1 mouse cellular context compared by ENCODE assay signal in genomic region chr7:28727649-28728340, GRCm38 (mm10).
TF ChIP-seq lines count a peak whose summit lies in the region.

No protein-coding gene starts in this region.

TF ChIP-seq in MEL, 35 proteins besides CTCF, POLR2A, EP300 and RAD21:
- no peak for TF ChIP-seq SMC3 (IDR thresholded peaks at IDR 0.05; ENCODE audit: low read depth, low read length)
- TF ChIP-seq RCOR1 (IDR thresholded peaks at IDR 0.05; ENCODE audit: low read depth, low read length) = no peak
- no peak for TF ChIP-seq NELFE (IDR thresholded peaks at IDR 0.05; ENCODE audit: low read depth, low read length)
- TF ChIP-seq MXI1 (IDR thresholded peaks at IDR 0.05; ENCODE audit: low read depth, low read length) = no peak
- no peak for TF ChIP-seq USF2 (IDR thresholded peaks at IDR 0.05; ENCODE audit: borderline replicate concordance in 1 of 2, insufficient read depth in 1 of 2, low read depth in 1 of 2, low read length in 2 of 2)
- no peak for TF ChIP-seq ETS1 (IDR thresholded peaks at IDR 0.05; ENCODE audit: low read depth, low read length)
- no peak for TF ChIP-seq GABPA (IDR thresholded peaks at IDR 0.05; ENCODE audit: low read depth, low read length)
- TF ChIP-seq MYC (IDR thresholded peaks at IDR 0.05; ENCODE audit: low read depth, low read length) = no peak
- TF ChIP-seq CHD1 (IDR thresholded peaks at IDR 0.05; ENCODE audit: low read depth, low read length) = no peak
- TF ChIP-seq USF1 (IDR thresholded peaks at IDR 0.05; ENCODE audit: low read depth, low read length) = no peak
- TF ChIP-seq HCFC1 (IDR thresholded peaks at IDR 0.05; ENCODE audit: low read depth, low read length) = no peak
- TF ChIP-seq GATA1 (IDR thresholded peaks at IDR 0.05; ENCODE audit: low read depth, low read length) = no peak
- TF ChIP-seq SIN3A (IDR thresholded peaks at IDR 0.05; ENCODE audit: low read length) = no peak
- TF ChIP-seq UBTF (IDR thresholded peaks at IDR 0.05; ENCODE audit: borderline replicate concordance, insufficient read depth, low read depth, low read length) = no peak
- no peak for TF ChIP-seq MYB (IDR thresholded peaks at IDR 0.05; ENCODE audit: low read depth, low read length)
- no peak for TF ChIP-seq NRF1 (IDR thresholded peaks at IDR 0.05; ENCODE audit: insufficient read depth, low read depth, low read length, poor library complexity, severe bottlenecking)
- TF ChIP-seq ZNF384 (IDR thresholded peaks at IDR 0.05; ENCODE audit: low read depth, low read length) = no peak
TF ChIP-seq in MEL: peak in this region for 0.
